Mouse (Mus musculus): Measurements from ENCODE around the gene Krtdap. TPM values are rescaled to one million over a fixed set of nuclear protein-coding genes. Genes with fewer than 3 reads are reported as not detected.
"Not testable (repeated sequence)": the region's sequence is repeated elsewhere in the genome, so short reads cannot be mapped to it uniquely, and the experiment has no call there.

Krtdap gene
- polyA plus RNA-seq, 1 experiment = 1.5 TPM

DNA sequence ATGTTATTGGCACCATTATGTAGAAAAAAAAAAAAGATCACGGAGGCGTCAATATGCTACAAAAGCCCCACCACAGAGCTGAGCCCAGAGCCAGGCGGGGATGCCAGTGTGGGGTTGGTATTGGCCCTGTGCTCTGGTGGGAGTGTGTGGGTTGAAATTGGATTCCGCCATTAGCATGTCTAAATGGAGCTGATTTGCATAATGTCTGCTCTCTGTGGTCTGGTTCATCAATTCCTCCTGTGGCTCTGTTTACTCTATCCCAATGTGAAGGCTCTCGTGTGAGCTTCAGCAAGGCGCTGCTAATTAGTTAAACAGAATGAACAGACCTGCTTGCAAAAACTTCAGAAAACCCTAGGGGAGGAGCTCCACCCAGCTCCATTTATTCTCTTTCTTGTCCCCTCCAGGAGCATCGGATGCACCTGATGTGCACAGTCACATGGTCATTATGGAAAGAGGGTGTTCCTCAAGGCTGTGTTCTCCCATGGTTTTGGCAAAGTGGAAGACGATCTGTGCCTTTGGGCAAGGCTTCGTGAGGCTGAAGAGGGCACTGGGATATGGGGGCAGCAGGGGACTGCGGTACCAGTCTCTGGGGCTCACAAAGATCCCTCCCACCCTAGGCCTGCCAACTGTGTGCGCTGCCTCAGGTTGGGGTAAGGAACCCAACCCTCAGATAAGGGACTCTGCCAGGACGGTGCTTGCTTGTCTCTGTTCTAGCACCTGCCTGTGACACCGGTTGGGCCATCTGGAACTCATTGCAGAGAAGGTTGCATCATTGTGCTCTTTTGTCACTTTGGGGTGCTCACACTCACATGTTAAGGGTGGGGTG, 1.8 kb upstream of the Krtdap start:
- DNase-seq (ENCODE audit: low read depth) = no peak

DNA sequence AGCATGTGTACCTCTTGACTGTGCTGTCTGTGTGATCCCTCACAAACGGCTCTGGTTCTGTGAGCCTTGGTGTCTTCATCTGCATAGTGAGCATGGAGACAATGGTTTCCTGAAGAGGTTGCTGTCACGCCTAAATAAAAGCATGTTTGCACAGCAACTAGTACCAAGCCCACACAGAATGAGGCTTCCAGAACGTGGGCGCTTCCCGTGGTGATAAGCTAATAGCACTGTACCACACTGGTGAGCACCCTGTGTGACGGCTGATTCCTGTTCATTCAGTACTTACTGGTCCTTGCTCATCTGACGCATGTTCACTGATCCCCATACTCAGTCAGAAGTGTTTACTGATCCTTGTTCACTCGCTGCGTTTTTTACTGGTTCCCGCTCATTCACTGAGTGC, 2.4 kb downstream of the Krtdap start:
- DNase-seq (ENCODE audit: low read depth) = no peak

DNA sequence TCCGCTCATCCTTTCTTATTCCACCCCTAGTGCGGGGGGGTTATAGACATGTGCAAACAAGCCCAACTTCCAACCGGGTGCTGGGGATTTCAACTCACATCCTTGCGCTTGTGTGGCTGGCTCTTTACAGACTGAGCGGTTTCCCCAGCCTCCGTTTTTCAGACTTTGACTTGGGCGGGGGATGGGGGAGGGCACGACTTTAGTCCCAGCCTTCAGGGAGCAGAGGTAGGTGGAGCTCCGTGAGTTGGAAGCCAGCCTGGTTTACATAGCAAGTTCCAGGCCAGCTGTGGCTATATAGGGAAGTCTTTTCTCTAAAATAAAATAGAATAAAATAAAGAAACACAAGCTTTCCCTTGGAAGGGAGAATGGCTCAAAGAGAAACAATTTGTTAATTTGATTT, 4.2 kb downstream of the Krtdap start:
- DNase-seq (ENCODE audit: low read depth) = no peak

DNA sequence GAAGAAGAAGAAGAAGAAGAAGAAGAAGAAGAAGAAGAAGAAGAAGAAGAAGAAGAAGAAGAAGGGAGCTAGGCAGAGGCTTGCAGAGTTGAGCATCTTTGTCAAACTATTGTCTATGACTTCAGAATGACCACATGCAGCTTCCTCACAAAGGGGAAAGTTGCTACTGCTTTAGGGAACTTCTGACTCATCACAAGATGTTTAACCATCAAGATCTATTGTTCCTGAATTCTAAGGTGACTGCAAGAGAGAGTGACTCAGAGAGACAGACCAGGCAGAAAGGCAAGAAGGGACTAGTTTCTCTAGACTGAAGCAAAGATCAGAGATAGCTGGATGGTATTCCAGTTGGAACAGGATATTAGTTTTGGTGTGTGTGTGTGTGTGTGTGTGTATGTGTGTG, 7.2 kb downstream of the Krtdap start:
- DNase-seq (ENCODE audit: low read depth) = no peak

DNA sequence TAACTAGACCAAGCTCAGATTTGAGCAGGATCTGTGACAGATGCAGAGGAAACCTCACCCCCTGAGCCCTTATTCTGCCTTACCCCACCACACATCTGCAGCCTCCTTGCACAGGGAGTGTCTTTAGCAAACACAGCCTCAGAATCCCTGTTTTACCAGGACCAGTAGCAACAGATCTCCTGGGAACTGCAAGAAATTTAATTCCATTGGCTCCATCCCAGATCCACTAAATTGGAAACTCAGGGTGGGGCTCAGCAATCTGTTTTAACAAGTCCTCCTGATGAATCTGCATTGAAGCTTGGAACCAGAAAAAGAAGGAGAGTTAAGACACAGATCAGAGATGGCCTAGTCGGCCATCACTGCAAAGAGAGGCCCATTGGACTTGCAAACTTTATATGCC, 9.1 kb downstream of the Krtdap start:
- DNase-seq (ENCODE audit: low read depth) = no peak

DNA sequence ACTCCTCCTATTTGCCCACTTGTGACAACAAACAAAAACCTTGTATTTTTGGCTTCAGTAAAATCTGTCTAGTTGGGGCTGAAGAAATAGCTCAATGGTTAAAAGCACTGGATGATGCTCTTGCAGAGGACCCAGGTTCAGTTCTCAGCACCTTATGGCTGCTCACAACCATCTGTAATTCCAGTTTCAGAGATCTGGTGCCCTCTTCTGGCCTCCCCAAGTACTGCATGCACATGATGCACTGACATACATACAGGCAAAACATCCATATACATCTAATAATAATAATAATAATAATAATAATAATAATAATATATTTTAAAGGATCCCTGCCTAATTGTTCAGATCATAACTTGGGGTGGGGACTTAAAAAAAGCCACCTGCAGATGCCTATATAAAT, 13.0 kb downstream of the Krtdap start:
- no peak for DNase-seq (ENCODE audit: low read depth)

DNA sequence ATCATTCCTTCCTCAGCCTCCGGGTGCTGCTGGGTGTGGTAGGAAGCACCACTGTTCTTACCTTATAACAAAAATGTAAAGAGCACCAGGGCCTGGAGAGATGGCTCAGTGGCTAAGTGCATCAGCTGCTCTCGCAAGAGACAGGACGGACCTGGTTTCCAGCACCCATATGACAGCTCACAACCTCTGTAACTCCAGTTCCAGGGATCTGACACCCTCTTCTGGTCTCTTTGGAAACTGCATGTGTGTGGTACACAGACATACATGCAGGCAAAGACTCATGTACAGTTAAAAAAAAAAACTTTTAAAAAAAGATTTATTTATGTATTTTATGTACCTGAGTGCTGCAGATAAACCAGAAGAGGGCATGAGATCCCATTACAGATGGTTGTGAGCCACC, 15.6 kb downstream of the Krtdap start:
- no peak for DNase-seq (ENCODE audit: low read depth)

DNA sequence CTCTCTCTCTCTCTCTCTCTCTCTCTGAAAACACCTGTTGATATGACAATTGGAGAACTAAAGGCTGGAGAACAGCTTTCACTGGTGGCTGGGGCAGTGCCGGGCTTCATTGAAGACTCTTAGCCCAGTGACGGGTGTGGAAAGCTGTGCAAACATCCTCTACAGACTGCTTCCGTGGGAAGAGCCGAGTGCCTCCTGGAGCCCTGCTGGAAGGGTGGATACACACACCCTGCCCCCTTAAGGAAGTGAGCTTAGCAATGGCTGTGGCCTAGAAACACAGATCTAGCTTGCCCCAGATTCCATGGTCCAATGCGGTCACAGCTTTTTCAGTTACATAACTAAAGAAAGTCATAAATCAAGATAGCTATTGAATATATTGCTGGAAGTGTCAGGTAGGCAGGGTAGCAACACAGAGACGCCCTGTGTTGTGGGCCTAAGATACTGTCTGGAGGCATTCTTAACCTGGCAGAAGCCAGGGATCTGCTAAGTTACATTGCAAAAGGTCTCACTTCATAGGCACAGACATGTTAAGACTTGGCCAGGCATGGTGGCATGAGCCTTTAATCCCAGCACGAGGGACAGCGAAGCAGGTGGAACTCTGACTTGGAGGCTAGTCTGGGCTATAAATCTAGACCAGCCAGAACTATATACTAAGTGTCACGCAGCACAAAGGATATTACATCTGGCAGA, 16.5 kb downstream of the Krtdap start:
- DNase-seq (ENCODE audit: low read depth) = peak; percentile 97

DNA sequence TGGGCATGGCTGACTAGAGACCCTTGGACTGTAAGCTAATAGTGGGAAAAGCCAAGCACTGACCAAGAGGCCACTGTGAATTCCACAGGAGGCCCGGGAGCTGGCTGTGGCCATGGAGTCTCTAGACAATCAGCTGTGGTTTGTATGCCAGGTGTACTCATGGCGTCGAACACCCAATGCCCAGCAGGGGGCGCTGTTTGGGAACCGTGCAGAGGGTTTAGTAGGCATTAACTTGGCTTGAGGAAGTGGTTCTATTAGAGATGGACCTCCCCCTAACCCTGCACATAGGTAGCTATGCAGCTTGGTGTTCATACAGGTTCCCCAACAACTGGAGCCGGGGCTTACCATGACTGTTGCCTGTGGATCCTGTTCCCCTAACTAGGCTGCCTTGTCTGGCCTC, 18.2 kb downstream of the Krtdap start:
- DNase-seq (ENCODE audit: low read depth) = no peak

DNA sequence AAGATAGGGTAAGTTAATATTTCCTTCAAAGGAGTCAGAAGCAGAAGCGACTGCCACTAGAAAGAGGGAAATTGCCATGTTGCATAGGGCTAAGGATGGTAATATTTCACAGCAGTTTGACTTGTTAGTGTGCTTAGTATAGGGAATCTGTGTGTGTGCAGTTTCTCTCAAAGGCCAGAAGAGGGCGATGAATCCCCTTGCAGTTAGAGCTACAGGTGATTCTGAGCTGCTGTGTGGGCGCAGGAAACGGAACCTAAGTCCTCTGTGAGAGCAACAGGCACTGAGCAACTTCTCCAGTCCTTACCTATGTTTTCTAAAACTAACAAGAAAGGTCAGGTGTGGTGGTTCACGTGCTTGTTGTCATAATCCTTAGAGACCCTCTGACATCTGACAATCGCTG, 22.6 kb downstream of the Krtdap start:
- no peak for DNase-seq (ENCODE audit: low read depth)

DNA sequence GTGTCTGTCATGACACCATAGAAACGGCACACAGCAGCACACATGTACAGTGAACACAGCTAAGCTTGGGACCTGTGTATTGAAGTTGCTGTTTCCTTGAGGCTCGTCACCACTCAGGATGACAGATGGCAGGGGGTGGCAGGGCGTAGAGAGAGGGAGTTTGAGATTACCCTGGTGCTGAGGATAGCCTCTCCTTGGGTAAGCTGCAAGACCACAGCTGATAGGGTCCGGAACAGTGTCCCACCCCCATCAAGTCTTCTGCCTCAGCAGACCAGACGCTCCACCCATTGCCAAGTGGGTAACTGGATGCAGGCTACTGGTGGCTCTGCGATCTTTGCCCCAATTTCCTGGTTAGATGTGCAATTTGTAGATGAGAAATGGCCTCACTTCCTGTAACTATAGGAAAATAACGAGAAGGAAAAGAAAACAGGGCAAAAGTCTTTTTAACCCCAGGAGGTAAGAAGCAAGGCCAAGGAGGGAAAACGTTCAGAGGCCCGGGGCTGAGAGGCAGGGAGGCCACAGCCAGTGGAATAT, 24.1 kb downstream of the Krtdap start:
- no peak for DNase-seq (ENCODE audit: low read depth)

DNA sequence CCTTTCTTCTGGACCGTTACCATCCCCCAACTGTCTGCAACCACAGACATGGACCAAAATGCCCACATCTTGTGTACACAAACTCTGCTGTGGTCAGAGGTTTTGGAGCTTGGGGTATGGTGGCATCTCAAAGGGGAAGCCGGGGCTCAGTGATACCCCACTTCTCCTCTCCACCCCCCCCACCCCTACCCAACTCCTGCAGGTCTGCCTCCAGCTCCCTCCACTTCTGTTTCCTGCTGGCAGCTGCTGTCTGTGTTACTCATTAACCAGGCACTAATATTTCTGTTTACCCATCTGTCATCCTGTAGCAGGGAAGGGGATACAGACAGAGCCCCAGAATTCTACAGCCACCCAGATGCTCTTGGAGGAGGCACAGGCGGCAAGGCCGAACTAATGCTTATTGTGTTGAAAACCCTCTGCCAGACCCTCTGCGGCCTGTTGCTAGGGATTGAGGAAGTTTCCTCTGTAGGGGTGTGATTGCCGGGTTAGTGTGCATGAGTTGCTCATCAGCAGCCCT, 24.7 kb downstream of the Krtdap start:
- no peak for DNase-seq (ENCODE audit: low read depth)

DNA sequence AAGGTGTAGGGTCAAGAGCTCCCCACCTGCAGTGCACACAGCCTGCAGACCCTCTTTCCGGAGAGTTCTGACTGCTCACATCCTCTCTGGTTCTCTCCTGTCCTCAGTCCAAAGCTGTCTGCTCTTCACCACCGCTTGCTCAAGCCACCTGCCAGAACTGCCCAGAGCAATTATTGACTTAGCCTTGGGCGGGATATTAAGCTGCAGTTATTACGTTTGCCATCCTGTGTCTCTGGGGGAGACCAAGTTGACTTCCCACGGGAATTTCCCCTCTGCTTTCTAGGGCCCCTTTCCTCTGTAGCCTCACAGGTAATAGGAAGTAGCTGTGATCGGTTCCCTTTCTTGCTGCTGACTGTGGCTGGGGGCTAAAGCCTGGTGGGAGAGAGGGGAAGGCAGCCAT, 32.4 kb downstream of the Krtdap start:
- no peak for DNase-seq (ENCODE audit: low read depth)

DNA sequence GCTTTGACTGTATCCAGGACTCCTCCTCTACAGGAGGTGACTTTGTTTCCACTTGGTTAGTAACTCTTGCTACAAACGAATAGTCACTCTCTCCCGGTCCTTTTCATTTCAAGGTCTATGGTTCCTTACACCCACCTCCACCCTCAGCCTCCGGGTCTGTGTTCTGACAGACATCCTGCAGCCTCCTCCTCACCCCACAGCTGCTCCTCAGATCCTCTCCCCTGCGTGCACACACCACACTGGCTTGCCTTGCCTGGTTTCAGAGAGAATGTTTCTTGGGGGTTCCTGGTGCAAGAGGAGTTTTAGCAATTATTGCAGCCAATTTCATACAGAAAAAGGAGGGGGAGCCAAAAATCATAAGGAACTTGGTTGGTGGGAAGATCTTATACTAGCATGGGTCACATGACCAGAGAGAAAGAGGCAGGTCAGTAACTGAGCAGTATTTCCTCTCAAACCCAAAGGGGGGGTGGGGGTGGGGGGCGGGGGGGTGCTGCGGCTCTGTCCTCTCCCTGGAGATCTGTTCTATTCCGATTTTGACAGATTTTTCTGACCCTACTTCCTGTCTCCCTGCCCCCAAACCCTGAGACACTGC, 33.3 kb downstream of the Krtdap start:
- no peak for DNase-seq (ENCODE audit: low read depth)

DNA sequence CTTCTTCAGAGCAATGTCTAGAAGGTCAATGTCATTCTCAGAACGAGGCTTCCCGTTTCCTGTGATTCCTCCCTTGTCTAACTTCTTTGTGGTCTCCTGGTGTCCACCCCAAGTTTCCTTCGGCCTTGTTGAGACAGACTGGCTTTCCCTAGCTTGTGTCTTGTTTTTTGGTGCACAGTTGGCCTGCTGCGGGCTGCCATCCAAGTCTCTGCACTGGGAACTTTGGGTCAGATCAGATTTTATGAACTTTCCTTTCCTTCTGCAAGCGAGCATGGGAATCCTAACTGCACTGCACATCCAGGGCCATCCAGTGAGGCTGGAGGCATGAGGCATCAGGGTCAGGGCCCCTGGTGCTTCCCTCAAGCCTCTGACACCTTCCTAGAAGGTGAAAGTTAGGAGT, 33.8 kb downstream of the Krtdap start:
- no peak for DNase-seq (ENCODE audit: low read depth)

DNA sequence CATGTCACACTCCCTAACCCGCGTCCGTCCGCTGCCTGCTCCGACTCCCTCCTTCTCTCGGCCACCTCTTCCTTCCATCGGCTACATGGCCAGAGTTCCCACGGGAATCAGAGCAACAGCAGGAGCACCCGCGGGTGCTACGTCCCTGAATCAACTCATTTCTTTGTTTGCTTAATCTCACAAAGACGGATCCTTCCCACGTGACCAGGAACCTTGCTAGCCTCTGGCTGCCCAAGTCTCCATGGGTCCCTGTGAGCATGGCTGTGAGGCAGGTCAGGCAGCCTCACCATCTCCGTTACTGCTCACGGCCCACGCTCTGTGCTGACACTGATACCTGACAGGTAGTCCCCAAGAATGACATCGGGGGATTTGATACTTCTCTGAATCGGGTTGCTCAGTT, 36.0 kb downstream of the Krtdap start, which contains the start of gene Ffar2:
TSS of gene Ffar2 (minus strand) at position 101 of the 400 bp plus-strand sequence.
- DNase-seq (ENCODE audit: low read depth) = no peak

DNA sequence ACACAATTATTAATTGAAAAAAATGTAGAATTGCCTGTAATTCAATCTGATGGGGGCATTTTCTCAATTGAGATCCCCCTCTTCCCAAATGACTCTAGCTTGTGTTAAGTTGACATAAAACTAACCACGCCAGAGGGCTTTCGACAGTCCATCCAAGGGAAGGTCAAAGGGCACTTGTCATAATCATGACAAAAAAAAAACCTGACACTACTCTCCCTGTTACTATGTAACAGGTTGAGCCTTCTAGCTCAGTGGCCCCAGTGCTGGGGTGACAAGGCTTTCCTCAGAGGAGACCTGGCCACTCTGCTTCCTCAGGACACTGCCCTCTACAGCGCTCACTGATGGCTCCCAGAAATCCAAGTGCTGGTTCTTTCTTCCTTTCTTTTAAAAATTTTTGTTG, 36.6 kb downstream of the Krtdap start:
- DNase-seq (ENCODE audit: low read depth) = no peak

DNA sequence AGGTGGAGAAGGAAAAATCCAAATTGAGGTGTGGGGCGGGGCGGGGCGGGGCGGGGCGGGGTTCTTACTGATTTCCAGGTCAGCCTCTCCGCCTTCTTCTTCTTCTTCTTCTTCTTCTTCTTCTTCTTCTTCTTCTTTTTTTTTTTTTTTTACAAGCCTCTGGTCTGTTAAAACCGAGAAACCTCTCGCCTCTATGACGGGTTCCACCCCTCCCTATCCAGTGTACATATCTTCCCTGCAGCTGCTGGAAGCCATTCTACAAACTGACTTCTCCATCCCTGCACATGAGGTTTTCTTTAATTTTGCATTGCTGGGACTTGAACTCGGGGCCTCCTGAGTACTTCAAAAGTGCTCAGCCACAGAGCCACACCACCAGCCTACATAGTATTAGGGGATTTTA, 39.0 kb downstream of the Krtdap start:
- no peak for DNase-seq (ENCODE audit: low read depth)

DNA sequence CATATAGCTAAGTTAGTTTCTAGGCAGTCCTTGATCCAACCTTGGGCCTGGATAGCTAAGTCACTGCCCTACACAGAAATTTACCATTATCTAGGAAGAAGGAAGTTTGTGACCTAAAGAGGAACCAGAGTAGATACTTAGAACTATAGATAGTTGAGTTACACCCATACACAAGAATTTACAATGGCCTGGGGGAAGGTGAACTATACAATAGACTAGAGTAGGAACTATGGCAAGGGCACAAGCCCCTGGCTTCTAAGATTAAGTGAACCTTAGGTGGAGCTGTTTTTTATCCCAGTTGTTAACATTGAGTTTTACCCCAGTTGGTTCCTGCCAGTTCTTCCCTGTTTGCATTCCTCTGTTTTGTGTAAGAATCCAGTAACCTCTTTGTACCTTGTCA, 41.2 kb downstream of the Krtdap start:
- not testable (repeated sequence) for DNase-seq (ENCODE audit: low read depth)

DNA sequence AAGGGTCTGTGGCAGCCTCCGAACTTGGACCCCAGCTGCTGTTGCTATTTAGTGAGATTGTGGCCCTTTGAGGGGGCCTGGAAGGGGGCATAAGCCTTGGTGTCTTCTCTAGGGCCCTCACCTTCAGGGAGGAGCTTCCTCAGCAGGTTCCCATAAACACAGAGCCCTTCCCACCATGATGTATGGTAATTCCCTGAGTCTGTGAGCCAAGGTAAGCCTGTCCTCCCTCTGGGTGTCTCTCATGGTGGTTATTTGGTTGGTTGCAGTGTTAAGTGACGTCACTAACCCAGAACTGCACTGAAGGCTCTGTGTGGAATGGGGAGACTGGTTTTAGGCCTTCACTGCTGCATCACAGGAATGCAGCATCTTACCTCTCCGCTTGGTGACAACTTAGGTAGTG, 41.7 kb downstream of the Krtdap start:
- DNase-seq (ENCODE audit: low read depth) = no peak

DNA sequence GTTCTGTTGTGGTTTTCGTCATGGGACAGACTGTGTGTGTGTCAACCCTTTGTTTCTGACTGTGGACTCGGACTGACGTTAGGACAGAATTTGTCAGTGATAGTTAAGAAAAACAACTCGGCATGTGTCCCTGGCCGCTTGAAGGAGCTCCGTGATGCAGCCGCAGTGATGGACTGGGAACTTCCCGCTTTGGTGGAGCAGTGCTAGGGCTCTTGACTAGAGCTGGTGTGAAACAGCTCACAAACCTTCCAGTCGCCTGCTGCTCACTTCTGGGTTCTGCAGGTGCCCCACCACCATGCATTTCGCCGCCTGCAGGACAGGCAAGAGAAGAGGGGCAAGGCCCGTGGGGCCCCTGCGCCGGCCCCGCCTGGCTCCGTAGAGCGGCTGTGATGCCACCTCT, 44.6 kb downstream of the Krtdap start:
- DNase-seq (ENCODE audit: low read depth) = no peak

DNA sequence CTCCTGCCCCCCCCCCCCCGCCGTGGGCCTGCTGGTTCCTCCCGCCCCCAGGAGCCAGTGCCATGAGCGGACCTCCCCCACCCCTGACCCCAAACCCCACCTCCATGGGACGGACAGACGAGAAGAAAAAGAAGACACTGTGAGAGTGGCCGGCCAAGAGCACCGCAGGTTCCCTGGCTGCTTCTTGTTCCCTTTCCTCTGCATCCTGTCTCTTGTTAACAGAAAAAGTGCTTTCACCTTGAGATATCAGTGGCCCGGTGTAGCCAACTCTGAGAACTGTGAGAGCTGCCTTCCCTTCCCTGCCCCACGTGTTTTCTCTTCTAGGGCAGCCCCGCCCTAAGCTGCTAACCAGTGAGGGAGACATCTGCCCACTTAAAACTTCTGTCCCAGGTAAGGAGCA, 45.0 kb downstream of the Krtdap start:
- DNase-seq (ENCODE audit: low read depth) = not testable (repeated sequence)

DNA sequence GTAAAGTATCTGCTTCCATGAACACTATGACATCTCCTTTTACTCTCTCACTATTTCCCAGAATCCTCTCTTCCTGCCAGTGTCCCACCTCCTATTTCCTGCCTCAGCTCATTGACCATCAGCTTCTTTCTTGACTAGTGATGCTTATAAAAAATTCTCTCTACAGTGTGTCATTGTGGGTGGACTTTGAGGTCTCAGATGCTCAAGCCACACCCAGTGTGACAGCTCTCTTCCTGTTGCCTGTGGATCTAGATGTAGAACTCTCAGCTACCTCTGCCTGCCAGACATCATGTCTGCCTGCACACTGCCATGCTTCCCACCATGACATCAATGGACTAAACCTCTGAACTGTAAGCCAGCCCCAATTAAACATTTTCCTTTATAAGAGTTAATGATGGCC, 49.6 kb downstream of the Krtdap start:
- DNase-seq (ENCODE audit: low read depth) = no peak
